Mouse (Mus musculus): ENCODE data around the gene Casr.

- TF ChIP-seq CTCF (IDR thresholded peaks at IDR 0.05; ENCODE audit: extremely low read depth, insufficient read depth, low read length) (no peak), POLR2A (IDR thresholded peaks at IDR 0.05; ENCODE audit: extremely low read depth, insufficient read depth, low read length) (no peak)
Observed at GRCm38 (mm10) chr16:36545333-36545732, 16.6 kb downstream of the Casr start.

Measured in cortical plate, adult 2 months (tissue).